Mouse (Mus musculus): ENCODE results near the gene Arglu1. TPM values are rescaled to one million over a fixed set of nuclear protein-coding genes. Genes with fewer than 3 reads are reported as not detected.
A peak's percentile ranks its signal among the peaks of the same experiment; 100 is the strongest.

Gene Arglu1
- polyA plus RNA-seq, 1 experiment from 2014 or later: 191 TPM

Small RNA genes lying within 50 kb of the gene (microRNA-seq; reads per million reads assigned to microRNA genes)
- gene Mir7654: 8.7 reads per million, percentile 26 among the genes with 10 or more reads in this experiment

Other genes with a start within 250 kb of the Arglu1 start
- 12.7 and 16.2 TPM in 2 replicates for gene Efnb2, start 29.3 kb downstream of the Arglu1 start, polyA plus RNA-seq (2015; fragmentation: Nextera tagmentation; extraction: Ambion mirVana)

All from midbrain, embryonic 13.5 days (tissue).